Mouse (Mus musculus) heart, adult 9 months (tissue): ENCODE measurements around the gene Il22ra1.

Experiments used
- DNase-seq, 2 experiments: peaks; one replicate each; pipeline ENCODE4 v3.0.0; 2022; ENCODE audit warnings: low spot score in 2 of 2

Il22ra1 gene

DNA sequence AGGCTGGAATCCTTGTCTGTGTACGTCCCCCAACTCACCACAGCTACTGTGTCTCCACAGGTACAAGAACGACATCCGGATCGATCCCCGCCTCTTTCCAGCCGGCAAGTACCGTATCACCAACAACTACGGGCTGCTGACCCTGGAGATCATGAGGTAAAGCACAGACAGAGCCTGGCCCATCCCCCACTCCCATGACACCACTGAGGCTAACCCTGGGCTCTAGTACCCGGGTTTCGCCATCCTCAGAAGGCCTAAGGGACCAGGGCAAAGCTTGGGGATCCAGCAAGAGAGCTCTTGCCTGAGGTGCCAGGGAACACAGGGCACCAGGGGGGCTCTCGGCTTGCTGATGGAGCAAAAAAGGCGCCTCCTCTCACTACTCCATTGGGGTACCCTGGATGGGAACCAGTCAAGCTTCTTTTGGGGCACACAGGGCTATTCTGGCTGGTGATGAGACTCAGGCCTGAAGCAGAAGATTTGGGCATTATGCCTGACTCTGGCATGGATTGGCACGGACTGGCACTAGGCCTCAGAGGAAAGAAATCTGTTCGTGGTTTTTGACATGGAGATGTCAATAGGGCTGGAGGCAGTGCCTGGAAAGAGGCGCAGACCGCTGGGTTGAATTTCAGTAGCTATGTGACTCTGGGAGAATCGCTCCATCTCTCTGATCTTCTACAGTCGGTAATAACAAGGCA, 42.8 kb downstream of the Il22ra1 start:
- no peak for DNase-seq

DNA sequence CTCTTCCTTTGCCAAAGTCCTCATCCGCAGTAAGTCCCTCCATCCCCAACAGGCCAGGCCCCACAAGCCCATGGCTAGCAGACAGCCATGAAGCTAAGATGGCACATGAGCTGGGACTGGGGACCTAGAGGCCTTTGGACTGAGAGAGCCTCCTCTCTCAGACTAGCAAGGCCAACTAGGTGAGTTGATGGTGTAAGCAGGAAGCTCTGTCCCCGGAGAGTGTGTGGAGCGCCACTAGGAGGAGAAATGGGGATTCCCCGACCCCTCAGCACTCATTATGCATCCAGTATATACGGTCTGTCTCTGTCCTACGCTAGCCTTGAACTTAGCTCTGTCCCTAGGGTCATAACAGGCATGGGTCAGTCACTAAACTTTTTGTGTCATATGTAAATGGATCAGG, 43.6 kb downstream of the Il22ra1 start:
- no peak for DNase-seq

DNA sequence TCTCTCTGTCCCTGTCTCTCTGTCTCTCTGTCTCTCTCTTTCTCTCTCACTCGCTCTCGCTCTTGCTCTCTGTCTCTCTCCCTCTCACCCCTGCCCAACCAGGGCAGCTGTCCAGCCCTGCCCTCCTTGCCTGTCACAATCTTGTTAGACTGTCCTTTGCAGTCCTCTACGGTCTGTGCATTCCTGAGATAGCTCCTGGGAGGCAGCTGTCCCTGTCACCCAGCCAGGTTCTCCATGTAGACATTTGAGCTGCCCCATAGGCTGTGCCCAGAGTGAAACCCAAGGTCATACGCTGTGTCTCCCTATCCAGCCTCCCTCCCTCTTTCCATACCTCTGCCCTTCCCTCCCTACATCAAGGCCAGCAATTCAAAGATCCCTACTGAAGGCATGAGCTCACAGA, 44.7 kb downstream of the Il22ra1 start:
- DNase-seq, result peak; percentile 49 to 74

DNA sequence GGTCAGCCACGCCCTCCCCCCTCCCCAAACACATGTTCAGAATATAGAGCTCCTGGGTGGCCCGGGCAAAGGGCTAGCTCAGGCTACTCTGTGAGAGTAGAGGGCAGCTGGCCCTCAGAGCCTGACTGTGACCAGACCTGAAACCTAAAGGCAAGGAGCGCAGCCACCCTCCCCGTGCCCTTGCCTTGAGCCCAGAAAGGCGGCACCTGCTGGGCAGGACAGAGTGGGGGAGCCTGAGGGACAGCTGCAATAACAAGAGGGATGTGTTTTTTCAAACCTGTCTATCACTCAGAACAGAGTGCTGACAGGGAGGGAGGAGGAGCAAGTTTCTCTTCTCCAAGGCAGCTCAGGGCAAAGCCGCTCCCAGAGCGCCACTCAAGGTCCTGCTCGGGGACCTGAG, 46.5 kb downstream of the Il22ra1 start:
- no peak for DNase-seq

DNA sequence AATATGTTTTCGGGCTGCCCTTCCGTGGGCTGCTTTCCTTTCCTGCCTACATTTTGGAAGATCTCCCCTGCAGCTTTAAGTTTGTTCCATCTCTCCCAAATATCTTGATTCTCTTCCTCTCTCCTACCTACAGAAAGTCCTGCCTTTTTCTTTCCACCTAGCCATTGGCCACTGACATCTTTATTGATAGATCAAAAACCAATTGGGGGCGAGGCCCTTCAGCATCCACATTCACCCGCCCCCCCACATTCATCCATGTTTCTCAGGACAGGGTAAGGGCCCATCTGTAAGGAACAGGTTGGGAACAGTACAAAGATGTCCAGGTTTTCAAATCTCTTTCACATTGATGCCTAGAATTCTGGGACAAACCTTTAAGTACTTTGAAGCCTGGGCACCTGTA, 48.9 kb downstream of the Il22ra1 start:
- DNase-seq, result no peak

DNA sequence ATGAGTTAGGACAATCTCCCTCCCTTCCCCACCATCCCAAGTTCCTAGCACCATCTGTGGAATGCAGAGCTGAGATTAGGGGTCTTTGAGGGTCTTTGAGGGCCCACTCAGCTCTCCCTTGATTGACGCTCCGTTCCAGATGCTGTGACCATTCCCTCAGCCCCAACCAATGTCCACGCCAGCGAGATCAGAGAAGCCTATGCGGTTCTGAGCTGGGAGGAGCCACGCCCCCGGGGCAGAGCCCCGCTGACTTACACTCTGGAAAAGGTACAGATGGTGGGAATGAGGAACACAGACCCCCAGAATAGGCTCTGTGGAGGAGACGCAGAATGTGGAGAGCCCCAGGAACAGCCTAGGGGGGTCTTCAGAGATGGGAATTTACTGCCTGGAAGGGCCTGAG, 51.7 kb downstream of the Il22ra1 start:
- DNase-seq, result no peak

DNA sequence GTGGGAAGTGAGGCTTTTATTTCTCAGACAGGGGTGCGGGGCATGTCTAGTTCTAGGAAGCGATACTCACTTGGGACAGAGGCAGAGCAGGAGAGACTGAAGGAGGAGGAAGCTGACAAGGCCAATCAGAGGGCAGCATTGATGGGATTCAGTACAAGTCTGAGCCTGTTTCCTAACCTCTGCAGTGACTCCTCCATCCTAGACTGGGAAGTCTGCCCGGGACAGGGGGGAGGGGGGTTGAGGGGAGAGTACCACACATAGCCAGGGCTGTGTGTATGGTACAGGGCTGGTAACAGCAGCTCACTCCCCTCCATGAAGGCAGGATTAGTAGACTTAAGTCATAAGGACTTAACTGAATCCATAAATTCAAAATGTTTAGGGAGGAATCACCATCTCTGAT, 52.3 kb downstream of the Il22ra1 start:
- no peak for DNase-seq

DNA sequence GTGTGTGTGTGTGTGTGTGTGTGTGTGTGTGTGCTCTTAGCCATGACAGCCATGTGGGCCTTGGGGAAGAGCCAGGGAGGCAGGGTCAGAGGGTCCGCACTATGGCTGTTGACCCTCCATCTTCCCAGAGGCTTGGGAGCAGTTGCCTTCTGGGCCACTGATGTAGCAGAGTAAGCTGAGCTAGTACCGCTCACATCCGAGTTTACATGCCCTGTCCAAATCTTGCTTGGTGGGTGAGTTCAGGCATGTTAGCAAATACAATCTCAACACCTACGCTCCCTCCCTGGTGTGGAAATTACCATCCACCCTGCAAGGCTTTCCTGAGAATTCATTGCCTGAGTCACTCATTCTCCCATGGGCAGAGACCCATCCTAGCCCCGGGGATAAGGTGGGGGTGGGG, 53.3 kb downstream of the Il22ra1 start:
- no peak for DNase-seq

DNA sequence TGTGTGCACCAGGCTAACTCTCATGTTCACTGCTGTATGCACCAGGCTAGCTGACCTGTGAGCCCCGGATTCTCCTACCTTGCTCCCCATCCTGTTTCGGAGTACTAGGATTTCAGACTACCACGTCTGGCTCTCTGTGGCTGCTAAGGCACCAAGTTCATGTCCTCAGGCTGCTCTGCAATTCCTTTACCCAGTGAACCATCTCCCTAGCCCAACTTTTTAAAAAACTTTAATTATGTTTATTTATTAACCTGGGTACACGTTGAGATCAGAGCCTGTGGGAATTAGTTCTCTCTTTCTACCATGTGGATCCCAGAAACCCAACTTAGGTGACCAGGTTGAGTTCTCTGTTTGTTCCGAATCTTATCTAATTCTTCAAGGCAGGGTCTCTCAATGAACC, 58.6 kb downstream of the Il22ra1 start:
- no peak for DNase-seq

DNA sequence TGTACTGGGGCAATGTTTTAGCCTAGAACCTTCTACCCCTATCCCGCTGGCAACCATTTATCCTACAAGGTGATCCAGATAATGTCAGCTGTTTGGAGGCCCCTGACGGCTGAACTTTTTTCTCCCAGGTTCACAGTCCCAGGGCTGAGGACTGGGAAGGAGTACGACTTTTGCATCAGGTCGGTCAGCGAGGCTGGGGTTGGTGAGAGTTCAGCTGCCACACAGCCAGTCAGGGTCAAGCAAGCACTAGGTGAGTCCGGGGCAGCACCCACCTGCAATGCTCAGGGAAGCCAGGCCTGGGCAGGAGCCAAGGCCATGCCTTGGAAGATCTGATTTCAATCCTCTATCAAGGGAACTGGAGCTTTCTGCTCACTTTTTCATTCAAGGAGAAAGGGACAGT, 59.3 kb downstream of the Il22ra1 start:
- DNase-seq, result no peak

DNA sequence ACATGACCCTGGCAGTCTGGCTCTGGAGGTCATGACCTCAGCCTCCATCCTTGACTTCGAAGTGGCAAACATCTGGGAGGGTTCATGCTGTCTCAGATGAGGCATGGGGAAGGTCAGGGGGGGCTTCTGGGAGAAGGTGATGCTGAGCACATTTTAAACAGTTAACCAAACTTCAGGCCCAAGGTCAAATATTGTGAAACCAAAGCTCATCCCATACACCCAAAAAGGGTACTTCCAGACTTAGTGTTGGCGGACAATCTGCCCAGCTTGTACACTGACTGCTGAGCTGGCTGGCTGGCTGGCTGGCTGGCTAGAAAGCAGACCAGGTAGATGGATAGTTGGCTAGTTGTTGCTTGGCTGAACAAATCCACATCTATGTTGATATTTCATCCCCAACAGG, 61.2 kb downstream of the Il22ra1 start:
- DNase-seq, result no peak

DNA sequence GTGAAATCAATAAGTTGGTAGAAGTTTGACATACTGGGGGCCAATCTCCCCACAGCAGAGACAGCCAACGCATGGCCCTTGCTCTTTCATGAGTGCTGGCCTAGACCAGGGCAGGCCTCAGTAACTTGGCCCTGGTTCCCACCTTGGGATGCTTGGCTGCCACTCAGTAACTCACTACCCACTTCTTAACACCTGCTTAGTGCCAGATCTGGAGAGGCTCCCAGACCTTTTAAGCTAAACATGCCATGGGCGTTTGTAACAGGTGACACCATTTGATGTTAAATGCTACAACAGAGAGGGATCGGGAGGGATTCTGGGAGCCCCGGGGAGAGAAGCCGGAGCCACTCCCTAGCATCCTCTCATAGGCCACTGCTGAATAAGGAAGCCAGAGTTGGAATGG, 64.8 kb downstream of the Il22ra1 start:
- DNase-seq, result no peak

DNA sequence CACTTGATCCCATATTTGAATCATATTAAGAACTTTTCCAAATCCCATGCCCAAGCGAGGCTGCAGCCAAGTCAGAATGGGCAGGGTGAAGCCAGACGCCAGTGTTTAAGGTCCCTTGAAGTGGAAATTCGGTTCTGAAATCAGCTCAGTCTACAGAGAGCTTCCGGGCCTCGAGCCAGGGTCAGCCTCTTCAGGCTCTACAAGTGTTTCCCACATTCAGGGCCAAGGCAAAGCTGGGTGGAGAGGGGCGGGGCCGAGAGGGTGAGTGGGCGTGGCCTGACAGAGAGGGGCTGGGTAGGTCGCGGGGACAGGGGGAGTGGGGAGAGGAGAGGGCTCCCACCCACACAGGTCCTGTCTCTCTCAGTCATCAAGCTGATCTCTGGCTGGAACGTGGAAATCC, 70.0 kb downstream of the Il22ra1 start:
- peak; percentile 41 to 45 for DNase-seq

DNA sequence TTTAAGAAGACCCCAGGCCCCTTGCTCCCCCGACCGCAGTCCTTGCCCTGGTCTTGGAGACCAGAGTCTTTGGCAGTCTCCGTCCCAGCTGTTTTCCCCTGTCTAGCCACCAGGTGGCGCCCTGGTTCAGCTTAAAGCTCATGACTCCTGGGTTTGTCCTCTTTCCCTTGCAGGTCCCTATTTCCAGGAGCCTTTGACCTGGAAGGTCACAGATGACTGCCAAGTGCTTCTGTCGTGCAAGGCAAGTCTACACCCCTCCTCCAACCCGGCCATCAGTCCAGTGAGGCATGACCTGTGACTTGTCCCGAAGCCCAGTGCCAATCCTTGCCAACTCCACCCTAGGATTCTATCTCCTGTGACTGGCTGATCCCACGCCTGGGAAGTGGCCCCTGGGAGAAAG, 73.6 kb downstream of the Il22ra1 start:
- peak; percentile 87 to 90 for DNase-seq
